Mouse (Mus musculus) stomach, embryonic 14.5 days (tissue): ENCODE data around the gene Lhx1. TPM values are rescaled to one million over a fixed set of nuclear protein-coding genes. Genes with fewer than 3 reads are reported as not detected.

Source experiments
- ATAC-seq: fragments of 200-750 bp; cut with Nextera tagmentation; 2 replicates; pipeline ENCODE4 v1.8.0; 2017; ENCODE audit warnings: low read depth, moderate TSS enrichment; ENCODE audit not compliant: insufficient number of reproducible peaks, insufficient read depth, low FRiP score
- H3K27ac ChIP-seq: fragments of 300-500 bp; sonication (generic); 2 replicates; pipeline ENCODE4 v1.5.1; 2014; ENCODE audit warnings: mild to moderate bottlenecking, low read length, moderate library complexity, mixed read lengths
- H3K27me3 ChIP-seq: fragments of 300-500 bp; sonication (generic); 2 replicates; pipeline ENCODE4 v1.6.1; 2014; ENCODE audit warnings: low read length, control low read depth, mixed read lengths; ENCODE audit not compliant: control insufficient read depth, insufficient read depth
- H3K36me3 ChIP-seq: fragments of 300-500 bp; sonication (generic); 2 replicates; pipeline ENCODE4 v1.6.1; 2014; ENCODE audit warnings: mild to moderate bottlenecking, control low read depth, low read length, moderate library complexity, mixed read lengths; ENCODE audit not compliant: control insufficient read depth, insufficient read depth
- H3K4me1 ChIP-seq: fragments of 300-500 bp; sonication (generic); 2 replicates; pipeline ENCODE4 v1.6.1; 2014; ENCODE audit warnings: low read length, control low read depth, mixed read lengths; ENCODE audit not compliant: control insufficient read depth, insufficient read depth
- H3K4me2 ChIP-seq: fragments of 300-500 bp; sonication (generic); replicated peaks from 2 replicates; pipeline ENCODE4 v1.6.1; 2014; ENCODE audit warnings: low read depth, low read length, control low read depth
- H3K4me3 ChIP-seq: fragments of 300-500 bp; sonication (generic); 2 replicates; pipeline ENCODE4 v1.5.1; 2014; ENCODE audit warnings: low read depth, low read length, control low read depth
- H3K9ac ChIP-seq: fragments of 300-500 bp; sonication (generic); replicated peaks from 2 replicates; pipeline ENCODE4 v1.6.1; 2014; ENCODE audit warnings: low read depth, mild to moderate bottlenecking, control low read depth, low read length, moderate library complexity, mixed read lengths
- H3K9me3 ChIP-seq: fragments of 300-500 bp; sonication (generic); 2 replicates; pipeline ENCODE4 v1.6.1; 2016; ENCODE audit warnings: low read depth, low read length, control low read depth; ENCODE audit not compliant: control insufficient read depth
- WGBS: fragments of 180-500 bp; shearing (Covaris S2); extraction: QIAGEN DNeasy Blood & Tissue Kit; methylation state at CpG from one replicate; pipeline ENCODE4 v1.1.7; 2014; 5-methylcytosine and 5-hydroxymethylcytosine counted together
- polyA plus RNA-seq: library from polyadenylated mRNA; unstranded; fragments of >200 nt; fragmentation: Nextera tagmentation; extraction: Ambion mirVana; gene quantifications from 2 replicates; pipeline ENCODE4 v1.2.1, GENCODE M21; 2014

The Lhx1 gene
- polyA plus RNA-seq, result 0.06 TPM in 1 of 2 replicates, not detected in the other

DNA sequence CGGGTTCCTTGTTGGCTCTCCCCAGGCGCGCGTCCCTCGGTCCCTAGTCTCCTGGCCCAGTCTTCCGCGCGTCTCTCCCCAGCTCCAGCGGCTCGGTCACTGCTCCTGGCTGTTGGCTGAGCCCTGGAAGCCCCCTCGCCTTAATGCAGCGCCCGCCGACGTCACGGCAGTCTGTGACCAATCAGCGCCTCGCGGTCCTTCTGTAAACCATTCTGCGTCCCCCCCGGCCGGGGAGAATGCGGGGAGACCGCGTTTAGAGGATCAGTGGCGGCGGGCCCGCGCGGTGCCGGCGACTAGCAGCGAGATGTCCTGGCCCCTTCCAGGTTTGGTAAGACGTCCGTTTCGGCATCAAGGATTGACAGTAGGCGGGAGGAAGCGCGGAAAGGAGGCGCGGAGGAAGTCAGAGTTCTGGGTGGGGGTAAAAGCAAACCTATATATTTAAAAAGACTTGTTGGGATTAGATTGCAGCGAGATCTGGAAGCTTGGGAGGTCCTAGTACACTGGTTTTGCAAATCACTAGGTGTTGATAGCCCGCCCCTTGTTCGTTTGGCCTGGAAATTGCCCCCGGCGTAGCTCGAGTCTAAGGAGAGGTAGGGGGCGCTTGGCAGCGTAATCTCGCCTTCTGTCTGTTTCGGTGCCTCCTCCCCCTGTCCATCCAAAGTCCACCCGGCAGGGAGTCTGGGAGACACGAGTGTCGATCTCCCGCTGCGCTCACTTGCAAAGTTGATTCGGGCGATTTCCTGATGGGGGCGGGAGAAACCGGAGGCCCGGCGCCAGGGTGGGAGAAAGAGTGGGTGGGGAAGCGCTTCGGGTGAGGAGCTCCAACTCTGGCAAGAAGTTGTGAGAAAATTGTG, at the start of gene Lhx1:
Gene Lhx1, minus strand, starts transcription at position 115 of the 854 bp plus-strand sequence.
- Histone ChIP-seq H3K9ac (no peak within 1 kb of the TSS), H3K4me3 (peak within 1 kb of the TSS; percentile 42), H3K27ac (no peak within 1 kb of the TSS), H3K36me3 (no peaks in the 10 kb centered on the region), H3K9me3 (no peaks in the 10 kb centered on the region), H3K4me2 (peak within 1 kb of the TSS; percentile 71), H3K27me3 (peaks cover 84% of the 10 kb centered on the region), H3K4me1 (peaks cover 27% of the 10 kb centered on the region)
- peak; percentile 37; the same call in 1 of the 2 replicates for ATAC-seq
- under 1% methylated on average over 64 of the region's 64 CpGs for WGBS

DNA sequence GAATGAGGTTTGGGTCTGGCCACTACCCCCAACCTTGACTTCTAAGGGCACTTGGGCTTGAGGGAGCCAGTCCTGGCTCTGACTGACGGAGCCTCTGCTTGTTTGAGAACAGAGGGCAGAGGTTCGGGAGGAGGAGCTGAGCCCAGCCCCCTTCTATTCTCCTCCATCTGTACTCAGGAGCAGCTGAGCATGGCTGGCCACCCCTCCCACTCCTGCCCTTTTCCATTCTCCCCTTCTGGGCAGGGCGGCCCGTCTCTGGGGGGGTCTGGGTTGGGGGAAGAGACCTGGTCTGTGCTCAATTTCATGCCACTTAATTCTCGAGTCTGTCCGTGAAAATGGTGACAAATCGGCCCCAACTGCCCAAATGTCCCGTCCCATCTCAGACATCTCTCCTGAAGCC, 49.5 kb upstream of the Lhx1 start:
- ATAC-seq, result no peak
- 50% methylated on average over 8 of the region's 8 CpGs for WGBS
- Histone ChIP-seq H3K4me1 (0 out of 2 replicates have a peak, but pooled peaks cover 2% of the 10 kb centered on the region), H3K36me3 (no peaks in the 10 kb centered on the region), H3K4me2 (no peak overlapping the region), H3K9me3 (no peaks in the 10 kb centered on the region), H3K4me3 (no peak overlapping the region), H3K9ac (no peak overlapping the region), H3K27me3 (no peaks in the 10 kb centered on the region), H3K27ac (no peak overlapping the region)

DNA sequence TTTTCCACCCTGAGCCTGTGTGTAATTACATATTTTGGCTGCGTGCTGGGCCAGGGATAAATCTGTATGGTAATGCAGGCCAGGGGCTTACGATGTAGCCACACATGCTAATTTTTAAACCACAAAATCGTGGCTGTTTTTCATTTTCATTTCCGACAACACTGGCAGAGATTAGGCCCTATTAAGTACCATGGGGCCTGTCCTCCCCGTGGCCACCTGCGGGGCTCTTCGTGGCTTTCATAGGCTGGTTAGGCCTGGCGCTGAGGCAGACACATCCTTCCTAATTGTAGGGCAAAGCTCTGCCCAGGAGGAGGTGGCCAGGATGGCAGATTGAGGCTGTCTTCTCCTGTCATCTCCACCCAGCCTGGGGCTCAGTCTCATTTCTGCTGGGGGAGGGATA, 48.3 kb upstream of the Lhx1 start:
- Histone ChIP-seq H3K9ac (no peak overlapping the region), H3K4me3 (no peak overlapping the region), H3K27me3 (no peaks in the 10 kb centered on the region)

DNA sequence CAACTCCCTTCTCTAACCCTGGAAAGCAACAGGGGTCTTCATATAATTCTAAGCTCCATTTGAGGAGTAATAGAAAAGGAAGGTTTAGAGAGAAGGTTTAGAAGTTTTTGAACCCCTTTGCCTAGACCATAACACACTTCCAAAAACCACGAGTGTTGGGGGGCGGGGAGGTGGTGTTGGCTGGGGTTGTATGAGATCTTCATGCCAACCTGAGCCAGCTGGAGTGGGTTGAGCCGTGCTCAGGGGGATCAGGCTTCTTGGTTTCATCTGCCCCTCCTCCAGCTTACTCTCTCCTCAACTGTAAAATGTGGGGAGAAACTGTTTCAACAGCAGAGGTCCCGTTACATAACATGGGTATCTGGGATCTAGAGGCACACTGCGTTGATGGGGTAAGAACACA, 45.5 kb upstream of the Lhx1 start:
- ATAC-seq, result no peak
- Histone ChIP-seq H3K9me3 (no peaks in the 10 kb centered on the region), H3K27ac (no peak overlapping the region), H3K27me3 (no peaks in the 10 kb centered on the region), H3K36me3 (no peaks in the 10 kb centered on the region), H3K9ac (no peak overlapping the region), H3K4me2 (no peak overlapping the region), H3K4me3 (no peak overlapping the region), H3K4me1 (0 out of 2 replicates have a peak, but pooled peaks cover 2% of the 10 kb centered on the region)
- 73% methylated on average over 5 of the region's 5 CpGs for WGBS

More for the DNA sequence above, 48.3 kb upstream of the Lhx1 start:
- Histone ChIP-seq H3K36me3 (no peaks in the 10 kb centered on the region), H3K9me3 (no peaks in the 10 kb centered on the region), H3K4me1 (0 out of 2 replicates have a peak, but pooled peaks cover 2% of the 10 kb centered on the region), H3K4me2 (no peak overlapping the region), H3K27ac (no peak overlapping the region)
- no peak for ATAC-seq
- WGBS, result 72% methylated on average over 8 of the region's 8 CpGs

DNA sequence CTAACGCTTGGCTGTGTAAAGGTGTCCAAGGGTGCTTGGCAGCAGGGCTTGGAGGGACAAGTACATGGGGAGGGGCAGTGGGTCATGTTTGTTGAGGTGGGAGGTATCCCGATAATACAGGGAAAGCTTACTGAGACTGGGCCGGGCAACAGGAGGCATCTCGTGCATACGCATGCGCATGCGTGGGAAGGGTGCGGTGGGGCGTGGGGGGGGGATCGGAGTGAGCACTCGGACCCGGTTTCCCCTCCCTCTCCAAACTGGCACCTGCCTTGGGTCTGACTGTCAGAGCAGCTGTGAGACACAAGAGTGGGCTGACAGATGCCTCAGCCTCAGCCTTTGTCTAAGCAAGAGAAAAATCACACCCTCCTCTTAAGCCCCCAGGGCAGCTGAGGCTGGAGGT, 45.1 kb upstream of the Lhx1 start:
- 48% methylated on average over 12 of the region's 12 CpGs for WGBS
- no peak overlapping the region for H3K4me3 ChIP-seq
- no peak for ATAC-seq
- H3K9me3 ChIP-seq, result no peaks in the 10 kb centered on the region
- H3K4me1 ChIP-seq, result 0 out of 2 replicates have a peak, but pooled peaks cover 2% of the 10 kb centered on the region
- no peaks in the 10 kb centered on the region for H3K36me3 ChIP-seq
- H3K27ac ChIP-seq, result no peak overlapping the region
- H3K9ac ChIP-seq, result no peak overlapping the region
- H3K27me3 ChIP-seq, result no peaks in the 10 kb centered on the region
- no peak overlapping the region for H3K4me2 ChIP-seq

DNA sequence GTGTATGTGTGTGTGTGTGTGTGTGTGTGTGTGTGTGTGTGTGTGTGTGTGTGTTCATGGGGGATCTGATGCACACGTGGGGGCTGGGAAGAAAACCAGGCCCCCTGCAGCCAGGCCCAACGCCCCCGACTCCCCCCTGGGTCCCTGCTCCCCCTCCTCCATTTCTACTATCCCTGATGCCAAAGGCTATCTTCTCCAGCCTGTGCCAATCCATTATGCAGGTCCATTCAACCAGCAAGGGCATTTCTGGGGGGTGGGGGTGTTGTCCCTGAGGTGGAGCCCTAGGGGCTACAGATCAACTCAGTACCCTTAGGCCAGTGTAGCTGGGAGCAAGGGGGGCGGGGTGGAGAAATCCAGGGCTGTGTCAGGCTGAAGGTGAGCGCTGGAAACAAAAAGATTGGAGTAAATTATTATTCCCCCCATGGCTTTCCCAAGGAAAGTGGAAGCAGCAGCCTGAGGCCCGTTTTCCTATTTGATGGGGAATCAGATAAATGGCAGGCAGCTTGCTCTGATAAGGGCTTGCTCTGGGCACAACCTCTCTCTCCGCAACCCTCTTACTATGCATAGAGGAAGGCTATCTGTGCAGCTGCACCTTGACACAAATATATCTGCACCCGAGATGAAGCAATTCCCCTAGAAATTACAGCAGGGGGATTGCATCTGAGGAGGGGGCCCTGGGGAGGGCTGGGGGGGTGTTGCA, 43.9 kb upstream of the Lhx1 start:
- 49% methylated on average over 8 of the region's 8 CpGs for WGBS
- Histone ChIP-seq H3K9ac (no peak overlapping the region), H3K4me2 (no peak overlapping the region), H3K4me1 (no peaks in the 10 kb centered on the region), H3K27ac (no peak overlapping the region), H3K27me3 (no peaks in the 10 kb centered on the region), H3K4me3 (no peak overlapping the region), H3K36me3 (no peaks in the 10 kb centered on the region), H3K9me3 (no peaks in the 10 kb centered on the region)
- no peak for ATAC-seq

DNA sequence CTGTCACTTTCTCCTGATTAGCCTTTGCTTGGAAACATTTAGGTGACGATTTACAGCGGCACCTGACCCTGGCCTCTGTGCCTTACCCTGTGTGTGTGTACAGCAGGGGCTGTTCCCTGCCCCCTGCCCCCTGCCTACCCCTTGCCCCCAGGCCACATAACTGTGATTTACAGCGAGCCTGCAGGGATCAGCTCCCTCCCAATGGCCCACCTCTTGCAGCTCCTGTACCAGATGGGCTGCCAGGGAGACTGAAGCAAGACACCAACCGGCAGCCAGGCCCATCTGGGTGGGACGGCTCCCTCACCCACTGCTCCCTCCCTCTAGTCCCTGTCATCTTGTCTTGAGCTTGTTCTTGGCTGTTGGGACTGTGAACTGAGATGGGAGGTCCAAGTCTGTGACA, 43.1 kb upstream of the Lhx1 start:
- no peak for ATAC-seq
- Histone ChIP-seq H3K4me1 (no peaks in the 10 kb centered on the region), H3K27me3 (no peaks in the 10 kb centered on the region), H3K4me3 (no peak overlapping the region), H3K27ac (no peak overlapping the region), H3K9ac (no peak overlapping the region), H3K9me3 (no peaks in the 10 kb centered on the region), H3K4me2 (no peak overlapping the region), H3K36me3 (no peaks in the 10 kb centered on the region)
- WGBS, result 14% methylated on average over 5 of the region's 5 CpGs

DNA sequence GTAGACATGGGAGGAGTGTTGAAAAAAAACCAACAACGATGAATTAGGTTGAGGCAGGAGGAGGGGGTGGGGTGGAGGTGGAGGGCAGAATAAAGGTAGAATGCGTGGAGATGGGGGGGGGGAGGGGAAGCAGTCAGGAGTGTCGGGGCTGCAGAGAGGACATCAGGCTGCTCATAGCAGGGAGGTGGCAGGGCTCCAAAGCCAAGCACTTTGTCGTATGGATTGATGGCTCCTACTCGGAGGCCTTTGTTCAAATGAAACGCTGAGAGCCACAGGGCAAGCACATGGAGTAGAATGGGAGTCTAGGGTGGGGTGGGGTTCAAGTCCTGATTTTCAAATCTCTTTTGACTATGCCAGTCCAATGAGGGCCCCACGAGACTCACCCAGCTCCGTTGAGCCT, 41.4 kb upstream of the Lhx1 start:
- Histone ChIP-seq H3K36me3 (no peaks in the 10 kb centered on the region), H3K27ac (no peak overlapping the region), H3K4me2 (no peak overlapping the region), H3K9me3 (no peaks in the 10 kb centered on the region), H3K27me3 (no peaks in the 10 kb centered on the region), H3K9ac (no peak overlapping the region), H3K4me3 (no peak overlapping the region), H3K4me1 (no peaks in the 10 kb centered on the region)
- ATAC-seq, result no peak
- 36% methylated on average over 8 of the region's 8 CpGs for WGBS
